Mouse (Mus musculus) testis, adult 2 months (tissue): ENCODE data around the gene Evl. TPM values are rescaled to one million over a fixed set of nuclear protein-coding genes. Genes with fewer than 3 reads are reported as not detected.

Source experiments
- H3K27ac ChIP-seq: fragments of 200-500 bp; 2 replicates; pipeline ENCODE4 v1.5.1; 2012; ENCODE audit warnings: low read depth, low read length; ENCODE audit not compliant: control insufficient read depth, insufficient read depth
- H3K27me3 ChIP-seq: fragments of 200-500 bp; 2 replicates; pipeline ENCODE4 v1.6.1; 2012; ENCODE audit warnings: mild to moderate bottlenecking, low read length, moderate library complexity; ENCODE audit not compliant: control insufficient read depth, insufficient read depth
- H3K36me3 ChIP-seq: fragments of 200-500 bp; 2 replicates; pipeline ENCODE4 v1.6.1; 2012; ENCODE audit warnings: mild to moderate bottlenecking, low read length; ENCODE audit not compliant: control insufficient read depth, insufficient read depth
- H3K4me1 ChIP-seq: fragments of 200-500 bp; 2 replicates; pipeline ENCODE4 v1.6.1; 2012; ENCODE audit warnings: low read length; ENCODE audit not compliant: control insufficient read depth, insufficient read depth
- H3K4me3 ChIP-seq: fragments of 200-500 bp; 2 replicates; pipeline ENCODE4 v1.5.1; 2012; ENCODE audit warnings: low read depth, mild to moderate bottlenecking, low read length, moderate library complexity, mixed read lengths; ENCODE audit not compliant: control insufficient read depth
- CTCF ChIP-seq: fragments of 200-500 bp; IDR thresholded peaks from 2 replicates; pipeline ENCODE4 v1.5.1; 2012; ENCODE audit warnings: low read depth, mild to moderate bottlenecking, inconsistent platforms, low read length, moderate library complexity; ENCODE audit not compliant: control insufficient read depth, insufficient read depth, insufficient replicate concordance
- POLR2A ChIP-seq: fragments of 200-500 bp; IDR thresholded peaks from 2 replicates; pipeline ENCODE4 v1.6.1; 2012; ENCODE audit warnings: low read depth, mild to moderate bottlenecking, inconsistent platforms, low read length, moderate library complexity; ENCODE audit not compliant: control insufficient read depth
- polyA plus RNA-seq: library from polyadenylated mRNA; depleted of rRNA; stranded (reverse); fragments of >200 nt; gene quantifications from 2 replicates; pipeline ENCODE4 v1.2.3, GENCODE M21; 2012

Evl gene
- polyA plus RNA-seq, 1 experiment = 36.4 TPM

DNA sequence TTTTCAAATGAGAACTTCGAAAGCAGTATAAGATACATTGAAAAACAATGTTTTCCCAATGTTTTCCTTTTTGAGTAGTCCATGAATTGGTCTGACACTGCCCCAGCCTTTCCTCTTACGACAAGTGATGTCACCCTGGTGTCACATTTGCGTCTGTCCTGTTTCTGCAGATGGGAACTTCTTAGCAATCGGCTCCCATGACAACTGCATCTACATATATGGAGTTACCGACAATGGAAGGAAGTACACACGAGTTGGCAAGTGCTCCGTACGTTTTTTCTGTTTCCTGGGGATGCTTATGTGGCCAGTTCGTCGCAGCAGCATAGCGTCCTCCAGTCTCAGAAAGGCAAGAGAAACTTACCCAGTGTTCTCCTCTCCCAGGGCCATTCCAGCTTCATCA is 20.0 kb upstream of the Evl start:
- H3K4me3 ChIP-seq = no peak overlapping the region
- H3K4me1 ChIP-seq = no peaks in the 10 kb centered on the region
- TF ChIP-seq POLR2A = no peak
- no peak for TF ChIP-seq CTCF
- no peaks in the 10 kb centered on the region for H3K27me3 ChIP-seq
- H3K36me3 ChIP-seq = no peaks in the 10 kb centered on the region
- H3K27ac ChIP-seq = no peak overlapping the region

DNA sequence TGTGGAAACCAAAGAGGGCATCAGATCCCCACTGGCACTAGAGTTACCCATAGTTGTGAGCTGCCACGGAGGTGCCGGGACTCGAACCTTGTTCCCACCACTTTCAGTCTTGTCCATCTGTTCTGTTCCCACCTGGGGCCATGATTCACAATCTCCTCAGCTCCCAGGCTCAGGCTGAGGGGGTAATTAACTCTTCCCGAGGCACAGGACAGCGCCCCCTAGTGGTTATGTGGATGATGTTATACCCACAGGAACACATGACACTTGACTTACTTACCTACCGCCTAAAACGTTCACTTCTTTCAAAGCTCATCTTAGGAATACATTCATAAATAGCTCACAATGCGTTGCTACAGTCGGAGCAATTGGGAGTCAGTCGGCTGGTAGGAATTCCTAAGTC is 18.1 kb upstream of the Evl start:
- no peaks in the 10 kb centered on the region for H3K27me3 ChIP-seq
- no peak overlapping the region for H3K4me3 ChIP-seq
- H3K36me3 ChIP-seq = no peaks in the 10 kb centered on the region
- TF ChIP-seq CTCF (peak; percentile 83; the same call in 1 of the 2 replicates), POLR2A (no peak)
- H3K4me1 ChIP-seq = no peaks in the 10 kb centered on the region
- no peak overlapping the region for H3K27ac ChIP-seq

DNA sequence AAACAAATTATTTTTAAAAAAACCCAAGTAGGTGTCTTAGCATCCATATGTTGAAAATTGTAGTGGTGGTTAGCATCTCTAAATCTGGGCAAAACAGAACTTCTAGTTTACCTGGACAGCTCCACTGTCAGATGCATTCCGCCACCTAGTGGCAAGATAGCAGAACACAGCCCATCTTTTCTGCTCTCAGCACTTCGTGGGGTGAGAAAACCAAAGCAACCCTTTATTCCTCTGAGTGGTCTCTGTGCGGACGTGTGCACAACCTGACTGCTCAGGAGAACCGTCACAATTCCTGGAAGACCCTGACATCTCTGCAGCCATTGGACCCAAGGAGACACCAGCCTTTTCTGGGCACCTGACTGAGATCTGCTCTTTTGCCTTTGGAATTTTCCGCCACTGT is 13.4 kb upstream of the Evl start:
- no peak overlapping the region for H3K4me3 ChIP-seq
- no peaks in the 10 kb centered on the region for H3K27me3 ChIP-seq
- H3K27ac ChIP-seq = no peak overlapping the region
- no peaks in the 10 kb centered on the region for H3K36me3 ChIP-seq
- TF ChIP-seq POLR2A (no peak), CTCF (peak; percentile 55; the same call in 1 of the 2 replicates)
- H3K4me1 ChIP-seq = no peaks in the 10 kb centered on the region

DNA sequence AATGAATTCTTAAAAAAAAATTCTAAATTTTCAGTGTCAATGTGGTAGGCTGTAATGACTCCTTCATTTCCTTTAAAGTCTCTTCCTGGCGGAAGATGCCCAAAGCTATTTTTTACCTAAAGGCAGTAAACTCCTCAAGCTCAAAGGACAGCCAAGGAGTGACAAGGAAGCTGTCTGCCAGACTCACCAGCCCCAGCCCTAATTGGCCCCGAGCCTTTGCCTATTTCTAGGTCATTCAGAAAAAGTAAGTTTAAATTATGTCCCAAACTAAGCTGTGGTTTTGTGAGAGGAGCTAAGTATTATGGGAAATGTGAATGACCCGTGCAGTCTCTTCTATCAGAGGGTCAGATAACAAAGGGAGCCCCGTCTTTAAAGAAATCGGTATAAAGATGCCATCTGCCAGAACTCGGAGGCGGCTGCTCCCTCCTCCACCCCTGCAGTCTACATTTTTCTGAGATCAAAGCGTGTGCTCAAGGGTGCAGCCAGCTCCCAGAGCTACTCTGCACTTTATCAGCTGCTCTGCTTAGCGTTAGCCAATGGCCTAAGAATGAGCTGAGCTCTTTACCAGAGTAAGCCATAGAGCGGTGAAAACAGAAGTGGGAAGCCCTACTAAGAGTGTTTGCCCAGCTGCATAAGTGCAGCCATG is 7.9 kb upstream of the Evl start:
- Histone ChIP-seq H3K27ac (no peak overlapping the region), H3K36me3 (no peaks in the 10 kb centered on the region), H3K27me3 (no peaks in the 10 kb centered on the region), H3K4me3 (no peak overlapping the region), H3K4me1 (no peaks in the 10 kb centered on the region; the same call in 1 of the 2 replicates)
- TF ChIP-seq POLR2A = no peak
- no peak for TF ChIP-seq CTCF

DNA sequence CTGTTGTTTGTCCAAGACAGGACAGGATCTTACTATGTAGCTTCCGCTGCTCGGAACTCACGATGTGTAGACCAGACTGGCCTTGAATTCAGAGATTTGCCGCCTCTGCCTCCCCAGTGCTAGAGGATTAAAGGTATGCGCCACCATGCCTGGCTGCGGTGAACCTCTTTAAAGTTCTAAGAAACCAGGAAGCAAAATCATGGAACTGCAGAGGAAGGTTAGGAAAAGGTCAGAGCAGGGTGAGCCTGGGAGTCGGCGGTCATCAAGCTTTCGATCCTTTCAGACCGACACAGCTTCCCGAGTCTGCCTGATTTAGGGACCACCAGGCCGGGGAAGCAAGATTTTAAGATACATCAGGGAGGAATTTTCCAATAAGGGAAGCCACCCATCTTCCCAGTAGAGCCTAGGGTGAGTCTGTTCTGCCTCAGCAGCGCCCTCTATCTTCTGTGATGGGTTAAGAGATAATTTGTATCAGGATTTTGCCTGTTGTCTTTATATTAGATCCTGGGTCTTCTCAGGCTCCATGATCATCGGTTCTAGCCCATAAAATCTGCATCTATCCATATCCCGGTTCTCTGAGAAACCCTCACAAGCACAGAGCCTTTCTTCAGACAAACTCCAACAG is 7.2 kb upstream of the Evl start:
- H3K4me3 ChIP-seq = no peak overlapping the region
- TF ChIP-seq CTCF (no peak), POLR2A (no peak)
- no peaks in the 10 kb centered on the region for H3K36me3 ChIP-seq
- H3K4me1 ChIP-seq = no peaks in the 10 kb centered on the region; the same call in 1 of the 2 replicates
- H3K27me3 ChIP-seq = no peaks in the 10 kb centered on the region
- no peak overlapping the region for H3K27ac ChIP-seq

DNA sequence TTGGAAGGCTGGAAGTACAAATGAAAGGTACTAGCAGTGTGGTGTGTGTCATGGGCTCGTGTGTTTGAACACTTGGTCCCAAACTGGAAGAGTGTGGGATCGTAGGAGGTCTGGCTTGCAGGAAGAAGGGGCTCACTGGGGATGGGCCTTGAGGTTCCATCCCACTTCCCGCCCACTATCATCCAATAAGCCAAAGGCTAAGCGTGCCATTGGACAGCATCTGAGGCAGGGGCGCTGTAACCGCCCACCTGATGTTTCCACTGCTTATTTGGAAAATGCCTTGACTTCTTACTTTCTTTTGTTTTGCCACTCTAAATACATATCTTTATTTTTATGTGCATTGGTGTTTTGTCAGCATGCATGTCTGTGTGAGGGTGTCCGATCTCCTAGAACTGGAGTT is 2.8 kb upstream of the Evl start:
- TF ChIP-seq POLR2A = no peak
- TF ChIP-seq CTCF = no peak
- H3K27ac ChIP-seq = no peak overlapping the region
- H3K4me1 ChIP-seq = peaks cover 8% of the 10 kb centered on the region
- no peaks in the 10 kb centered on the region for H3K36me3 ChIP-seq
- H3K4me3 ChIP-seq = no peak overlapping the region
- H3K27me3 ChIP-seq = no peaks in the 10 kb centered on the region

DNA sequence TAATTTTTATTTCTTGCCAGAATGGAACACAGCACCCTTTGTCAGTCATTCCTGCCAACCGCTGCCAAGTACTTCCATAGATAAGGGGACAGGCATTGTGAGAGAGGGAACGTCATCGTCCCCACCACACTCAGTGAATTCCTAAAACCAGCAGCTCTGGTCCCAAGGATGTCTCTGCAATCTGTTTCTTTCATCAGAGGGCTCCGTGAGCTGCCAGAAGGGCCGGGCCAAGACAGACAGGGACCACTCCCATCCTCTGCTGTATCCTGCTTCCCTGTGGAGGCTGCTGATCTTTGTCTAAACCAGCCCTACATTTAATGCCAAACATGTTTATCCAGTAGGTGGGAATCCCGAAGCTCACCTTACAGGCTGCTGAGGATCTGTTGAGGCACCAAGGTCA is 1.4 kb upstream of the Evl start:
- Histone ChIP-seq H3K27me3 (no peaks in the 10 kb centered on the region), H3K4me1 (peaks cover 8% of the 10 kb centered on the region), H3K27ac (no peak overlapping the region; the same call in 1 of the 2 replicates), H3K36me3 (no peaks in the 10 kb centered on the region), H3K4me3 (no peak overlapping the region)
- TF ChIP-seq POLR2A (no peak), CTCF (no peak)
